Mouse (Mus musculus): ENCODE data around the gene Slc9a9. TPM values are rescaled to one million over a fixed set of nuclear protein-coding genes. Genes with fewer than 3 reads are reported as not detected.

Gene Slc9a9
- polyA plus RNA-seq, 1 experiment from 2014 or later, result 3.2 TPM

DNA sequence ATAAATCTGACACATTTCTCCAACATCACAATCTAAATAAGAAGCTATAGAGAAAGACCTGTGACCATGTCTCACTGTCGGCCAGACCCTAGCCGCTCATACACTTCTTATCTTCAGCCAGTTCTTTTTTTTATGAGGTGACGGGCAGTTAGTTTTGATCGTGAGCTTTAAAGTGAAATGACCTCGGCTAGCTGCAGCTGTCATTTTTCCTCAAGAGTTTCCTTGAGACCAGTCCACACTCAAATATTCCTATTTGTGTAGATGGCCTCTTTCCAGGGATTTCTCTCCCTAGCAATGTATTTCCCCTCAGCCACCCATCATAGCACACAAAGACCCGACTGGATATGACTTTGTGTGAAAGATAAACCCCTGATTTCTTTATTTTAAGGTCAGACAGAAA lies 521.7 kb downstream of the Slc9a9 start:
- Histone ChIP-seq H3K9me3 (no peaks in the 10 kb centered on the region), H3K36me3 (no peaks in the 10 kb centered on the region), H3K27ac (no peak overlapping the region), H3K4me1 (replicated peaks) (0 out of 2 replicates have a peak, but pooled peaks cover 4% of the 10 kb centered on the region), H3K27me3 (ENCODE audit: insufficient read depth, poor library complexity, severe bottlenecking) (no peaks in the 10 kb centered on the region), H3K4me3 (no peak overlapping the region)
- no peak for DNase-seq (ENCODE audit: low spot score)
- 90% methylated on average over 6 of the region's 6 CpGs for WGBS

DNA sequence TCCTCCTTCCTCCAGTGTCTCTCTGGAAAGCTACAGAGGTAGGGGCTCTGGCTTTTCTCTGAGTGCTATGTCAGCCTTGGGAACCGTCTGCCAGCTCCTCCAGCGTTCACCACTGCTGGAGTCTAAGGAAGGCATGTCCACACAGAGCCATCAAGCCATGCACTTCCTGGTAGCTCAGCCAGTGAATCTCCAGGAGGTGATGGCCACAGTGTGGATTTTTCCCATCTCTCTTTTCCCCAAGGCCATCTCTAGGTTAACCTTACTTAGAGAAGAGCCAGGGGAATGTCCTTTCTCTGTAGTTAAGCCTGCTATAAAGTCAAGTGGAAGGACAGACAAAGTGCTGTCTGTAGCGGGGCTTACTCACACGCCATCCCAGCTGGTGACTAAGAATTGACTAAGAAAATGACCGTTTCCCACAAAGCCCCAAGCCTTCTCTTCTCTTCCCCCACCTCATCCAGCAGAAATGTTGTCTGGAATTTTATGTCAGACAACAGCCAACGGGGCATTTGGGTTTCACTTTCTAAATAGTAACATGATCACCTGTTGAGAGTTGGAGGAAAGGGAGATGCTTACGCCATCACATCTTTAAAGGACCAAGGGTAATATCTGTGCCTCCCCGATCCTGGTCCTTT lies 523.3 kb downstream of the Slc9a9 start:
- no peaks in the 10 kb centered on the region for H3K36me3 ChIP-seq
- DNase-seq (ENCODE audit: low spot score), result no peak
- no peak overlapping the region for H3K27ac ChIP-seq
- H3K4me1 ChIP-seq (replicated peaks), result 0 out of 2 replicates have a peak, but pooled peaks cover 9% of the 10 kb centered on the region
- H3K4me3 ChIP-seq, result no peak overlapping the region
- H3K27me3 ChIP-seq (ENCODE audit: insufficient read depth, poor library complexity, severe bottlenecking), result no peaks in the 10 kb centered on the region
- H3K9me3 ChIP-seq, result no peaks in the 10 kb centered on the region
- WGBS, result 83% methylated on average over 8 of the region's 8 CpGs

DNA sequence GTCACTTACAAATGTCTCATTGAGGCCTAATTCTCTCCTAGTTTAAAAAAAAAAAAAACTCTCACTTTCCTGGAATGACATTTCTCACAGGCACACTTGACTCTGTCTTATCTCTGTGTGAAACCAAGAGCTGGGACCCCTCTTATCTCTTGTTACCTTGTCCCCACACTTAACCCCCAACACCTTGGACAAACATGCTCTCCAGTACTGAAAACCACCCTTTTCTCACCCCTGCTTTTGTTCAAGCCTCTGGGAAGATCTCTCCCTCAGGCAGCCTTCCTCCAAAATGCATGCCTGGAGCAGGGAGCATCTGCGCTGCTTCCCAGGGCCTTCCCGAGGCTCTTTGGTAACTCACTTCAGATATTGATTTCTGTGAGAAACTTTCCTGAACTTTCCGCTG lies 524.0 kb downstream of the Slc9a9 start:
- H3K4me3 ChIP-seq, result no peak overlapping the region
- 76% methylated on average over 3 of the region's 3 CpGs for WGBS

DNA sequence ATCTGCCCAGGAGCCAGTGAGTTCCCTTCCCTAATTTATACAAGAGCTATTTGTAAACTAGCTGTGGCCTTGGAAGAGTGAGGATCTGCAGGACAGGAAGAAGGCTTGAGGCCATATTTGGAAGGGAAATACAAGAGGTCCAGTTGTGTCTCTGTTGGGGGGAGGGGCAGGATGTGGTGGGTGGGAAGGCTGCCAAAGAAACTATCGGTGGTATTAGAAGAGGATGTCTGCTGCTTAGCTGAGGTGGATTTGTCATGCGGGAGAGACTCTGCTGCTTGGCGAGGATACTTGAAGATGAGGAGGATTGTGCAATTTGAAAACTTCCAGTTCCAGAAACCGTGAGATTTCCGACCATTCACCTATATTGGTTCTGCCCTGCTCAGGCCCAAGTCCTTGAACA lies 524.4 kb downstream of the Slc9a9 start:
- Histone ChIP-seq H3K9me3 (no peaks in the 10 kb centered on the region), H3K36me3 (no peaks in the 10 kb centered on the region), H3K4me1 (replicated peaks) (0 out of 2 replicates have a peak, but pooled peaks cover 9% of the 10 kb centered on the region), H3K4me3 (no peak overlapping the region), H3K27me3 (ENCODE audit: insufficient read depth, poor library complexity, severe bottlenecking) (no peaks in the 10 kb centered on the region), H3K27ac (no peak overlapping the region)
- no peak for DNase-seq (ENCODE audit: low spot score)
- WGBS, result 74% methylated on average over 5 of the region's 5 CpGs

More for the DNA sequence above, 524.0 kb downstream of the Slc9a9 start:
- Histone ChIP-seq H3K27me3 (ENCODE audit: insufficient read depth, poor library complexity, severe bottlenecking) (no peaks in the 10 kb centered on the region), H3K27ac (no peak overlapping the region), H3K9me3 (no peaks in the 10 kb centered on the region), H3K36me3 (no peaks in the 10 kb centered on the region), H3K4me1 (replicated peaks) (0 out of 2 replicates have a peak, but pooled peaks cover 9% of the 10 kb centered on the region)
- no peak for DNase-seq (ENCODE audit: low spot score)

DNA sequence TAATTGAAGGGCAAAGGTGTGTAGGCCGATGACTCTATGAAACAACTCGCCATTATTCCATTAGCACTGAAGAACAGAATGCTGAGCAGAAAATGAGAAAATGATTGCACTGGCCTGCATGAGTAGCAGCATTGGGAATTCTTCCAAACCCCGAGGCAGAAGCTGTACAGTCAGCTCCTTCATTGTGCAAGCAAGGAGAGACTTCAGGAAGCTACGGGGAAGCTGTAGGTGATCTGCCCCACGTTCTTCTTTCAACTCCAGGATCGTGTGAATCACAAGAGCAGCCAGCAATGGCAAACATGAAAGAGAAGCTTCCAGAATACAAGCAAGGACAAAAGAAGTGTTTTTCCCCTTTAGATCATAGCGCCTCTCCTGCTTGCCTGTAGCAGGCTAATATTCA lies 538.0 kb downstream of the Slc9a9 start:
- H3K4me3 ChIP-seq, result no peak overlapping the region
- no peak overlapping the region for H3K27ac ChIP-seq
- no peaks in the 10 kb centered on the region for H3K36me3 ChIP-seq
- WGBS, result 86% methylated on average over 7 of the region's 7 CpGs
- H3K27me3 ChIP-seq (ENCODE audit: insufficient read depth, poor library complexity, severe bottlenecking), result no peaks in the 10 kb centered on the region
- no peaks in the 10 kb centered on the region for H3K9me3 ChIP-seq
- DNase-seq (ENCODE audit: low spot score), result no peak
- H3K4me1 ChIP-seq (replicated peaks), result peaks cover 6% of the 10 kb centered on the region; the same call in 1 of the 2 replicates

DNA sequence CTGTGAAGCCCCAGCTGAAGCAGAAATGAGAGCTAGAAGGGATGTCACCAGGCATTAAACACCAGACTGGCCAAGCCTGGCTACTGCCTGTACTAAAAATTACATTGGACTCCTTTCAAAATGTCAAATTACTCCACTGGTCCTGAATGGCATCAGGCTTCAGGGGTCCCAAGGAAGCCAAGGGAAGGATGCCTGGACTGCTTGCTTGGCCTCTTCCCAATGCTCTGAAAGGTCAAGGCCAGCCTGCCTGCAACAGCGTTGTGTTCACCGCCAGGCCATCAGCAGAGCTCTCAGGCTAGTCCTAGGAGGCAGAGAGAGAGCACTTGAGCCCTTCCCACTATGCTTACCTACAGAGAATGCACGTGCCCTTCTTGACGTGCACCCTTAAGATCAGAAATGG lies 539.0 kb downstream of the Slc9a9 start:
- H3K9me3 ChIP-seq, result no peaks in the 10 kb centered on the region
- WGBS, result 83% methylated on average over 4 of the region's 4 CpGs
- no peak for DNase-seq (ENCODE audit: low spot score)

DNA sequence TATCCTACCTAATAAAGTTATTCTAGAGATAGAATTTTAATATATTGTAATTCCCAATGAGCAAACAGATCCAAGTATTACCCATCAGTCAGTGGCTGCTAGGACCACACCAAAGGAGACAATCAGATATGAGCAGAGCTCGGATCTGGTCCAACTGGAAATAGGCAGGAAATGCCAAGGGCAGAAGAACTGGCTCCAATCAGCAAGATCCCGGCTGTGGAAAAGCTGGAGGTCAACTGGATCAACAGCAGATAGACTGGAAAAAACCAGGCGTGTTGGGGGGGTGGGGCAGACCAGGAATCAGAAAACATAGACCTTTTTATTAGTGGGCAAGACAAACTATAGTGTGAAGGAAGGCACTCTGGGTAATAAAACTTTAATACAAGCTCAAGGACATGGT lies 550.3 kb downstream of the Slc9a9 start:
- no peaks in the 10 kb centered on the region for H3K36me3 ChIP-seq
- 69% methylated on average over 3 of the region's 3 CpGs for WGBS
- H3K4me1 ChIP-seq (replicated peaks), result peaks cover 5% of the 10 kb centered on the region; the same call in 1 of the 2 replicates
- H3K4me3 ChIP-seq, result no peak overlapping the region
- DNase-seq (ENCODE audit: low spot score), result no peak
- H3K27me3 ChIP-seq (ENCODE audit: insufficient read depth, poor library complexity, severe bottlenecking), result no peaks in the 10 kb centered on the region
- H3K9me3 ChIP-seq, result no peaks in the 10 kb centered on the region
- H3K27ac ChIP-seq, result no peak overlapping the region

More for the DNA sequence above, 539.0 kb downstream of the Slc9a9 start:
- no peak overlapping the region for H3K4me3 ChIP-seq
- H3K27me3 ChIP-seq (ENCODE audit: insufficient read depth, poor library complexity, severe bottlenecking), result no peaks in the 10 kb centered on the region
- no peaks in the 10 kb centered on the region for H3K36me3 ChIP-seq
- no peak overlapping the region for H3K27ac ChIP-seq
- peaks cover 5% of the 10 kb centered on the region; the same call in 1 of the 2 replicates for H3K4me1 ChIP-seq (replicated peaks)

DNA sequence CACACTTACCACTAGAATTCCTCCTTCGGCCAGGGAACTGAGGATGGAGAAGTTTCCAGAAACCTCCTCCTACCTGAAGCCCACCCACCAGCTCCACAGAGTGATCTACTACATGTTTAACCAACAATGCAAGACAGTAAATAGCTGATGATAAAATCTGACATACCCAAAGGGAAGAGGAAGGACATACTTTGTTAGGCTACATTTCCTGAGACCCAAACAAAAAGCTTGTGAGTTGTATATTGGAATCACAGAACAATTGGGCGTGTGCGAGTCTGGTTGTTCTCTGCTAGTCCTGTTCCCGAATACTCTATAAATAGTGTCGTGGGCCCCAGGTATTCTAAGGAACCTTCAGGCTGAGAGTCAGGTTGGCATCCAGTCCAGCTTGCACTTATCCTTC lies 551.6 kb downstream of the Slc9a9 start:
- peaks cover 5% of the 10 kb centered on the region; the same call in 1 of the 2 replicates for H3K4me1 ChIP-seq (replicated peaks)
- DNase-seq (ENCODE audit: low spot score), result no peak
- H3K27ac ChIP-seq, result no peak overlapping the region
- WGBS, result 93% methylated on average over 5 of the region's 5 CpGs
- H3K36me3 ChIP-seq, result no peaks in the 10 kb centered on the region
- no peaks in the 10 kb centered on the region for H3K9me3 ChIP-seq
- no peaks in the 10 kb centered on the region for H3K27me3 ChIP-seq (ENCODE audit: insufficient read depth, poor library complexity, severe bottlenecking)
- no peak overlapping the region for H3K4me3 ChIP-seq

DNA sequence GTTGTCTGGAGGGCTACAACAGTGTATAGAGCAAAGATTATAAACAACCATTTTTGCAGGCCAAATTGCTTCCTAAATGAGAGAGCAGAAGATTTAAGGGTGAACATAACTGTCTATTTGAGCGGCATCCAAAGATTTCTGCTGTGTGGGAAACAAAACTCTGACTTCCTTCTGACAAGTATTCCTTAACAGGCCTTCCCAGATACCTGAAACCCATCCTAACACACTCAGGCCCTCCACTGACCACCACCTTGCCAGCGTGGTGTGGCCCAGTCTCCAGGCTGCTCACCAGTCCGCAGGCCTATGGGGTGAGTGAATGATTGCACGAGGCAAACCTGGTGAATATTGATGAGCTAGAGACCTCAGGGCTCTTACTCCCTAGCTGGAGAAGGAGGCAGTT lies 557.3 kb downstream of the Slc9a9 start:
- H3K4me3 ChIP-seq, result no peak overlapping the region
- 79% methylated on average over 4 of the region's 4 CpGs for WGBS

DNA sequence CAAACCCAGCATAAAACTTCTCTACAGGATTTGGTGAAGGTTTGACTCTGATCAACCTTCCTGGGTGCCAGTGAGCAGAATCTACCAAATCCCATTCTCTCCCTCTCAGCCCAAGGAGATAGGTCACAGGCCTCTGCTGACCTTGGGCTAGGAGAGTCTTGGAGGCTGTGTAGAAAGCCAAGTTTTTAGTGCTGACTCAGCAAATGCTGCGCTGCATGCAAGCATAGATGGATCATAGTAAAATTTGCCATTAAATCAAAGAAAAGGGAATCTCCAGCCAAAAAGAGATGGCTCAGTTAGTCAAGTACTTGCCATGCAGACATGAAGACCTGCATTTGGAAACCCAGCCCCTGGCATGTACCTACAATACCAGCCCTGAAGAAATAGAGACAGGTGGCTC lies 558.4 kb downstream of the Slc9a9 start:
- DNase-seq (ENCODE audit: low spot score), result no peak
- no peak overlapping the region for H3K27ac ChIP-seq
- H3K9me3 ChIP-seq, result no peaks in the 10 kb centered on the region
- H3K4me1 ChIP-seq (replicated peaks), result peaks cover 5% of the 10 kb centered on the region; the same call in 1 of the 2 replicates
- 97% methylated on average over 1 of the region's 1 CpGs for WGBS
- H3K4me3 ChIP-seq, result no peak overlapping the region
- H3K36me3 ChIP-seq, result no peaks in the 10 kb centered on the region
- H3K27me3 ChIP-seq (ENCODE audit: insufficient read depth, poor library complexity, severe bottlenecking), result no peaks in the 10 kb centered on the region

More for the DNA sequence above, 557.3 kb downstream of the Slc9a9 start:
- Histone ChIP-seq H3K9me3 (no peaks in the 10 kb centered on the region), H3K27ac (no peak overlapping the region), H3K36me3 (no peaks in the 10 kb centered on the region), H3K27me3 (ENCODE audit: insufficient read depth, poor library complexity, severe bottlenecking) (no peaks in the 10 kb centered on the region), H3K4me1 (replicated peaks) (peaks cover 5% of the 10 kb centered on the region; the same call in 1 of the 2 replicates)
- no peak for DNase-seq (ENCODE audit: low spot score)

DNA sequence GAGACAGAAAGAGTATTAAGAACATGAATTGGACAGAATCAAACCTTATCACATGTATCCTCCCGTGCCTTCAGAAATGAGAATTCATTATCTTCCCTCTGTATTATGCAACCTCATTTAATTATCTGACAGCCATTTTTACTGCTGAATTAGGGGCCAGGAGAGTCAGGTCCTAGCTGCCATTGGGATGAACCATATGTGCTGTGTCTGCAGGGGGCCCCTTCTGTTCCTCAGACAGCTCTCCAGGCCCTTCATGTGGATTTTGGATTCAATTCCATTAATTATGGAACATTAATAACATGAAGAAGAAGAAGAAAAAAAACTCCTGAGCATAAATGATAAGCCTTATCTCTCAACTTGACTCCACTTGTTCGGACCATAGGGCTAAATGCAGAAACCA lies 559.4 kb downstream of the Slc9a9 start:
- no peak overlapping the region for H3K27ac ChIP-seq
- no peaks in the 10 kb centered on the region for H3K9me3 ChIP-seq
- no peak for DNase-seq (ENCODE audit: low spot score)
- H3K4me1 ChIP-seq (replicated peaks), result peaks cover 3% of the 10 kb centered on the region; the same call in 1 of the 2 replicates
- no peaks in the 10 kb centered on the region for H3K27me3 ChIP-seq (ENCODE audit: insufficient read depth, poor library complexity, severe bottlenecking)
- 94% methylated on average over 2 of the region's 2 CpGs for WGBS
- no peak overlapping the region for H3K4me3 ChIP-seq
- H3K36me3 ChIP-seq, result no peaks in the 10 kb centered on the region

DNA sequence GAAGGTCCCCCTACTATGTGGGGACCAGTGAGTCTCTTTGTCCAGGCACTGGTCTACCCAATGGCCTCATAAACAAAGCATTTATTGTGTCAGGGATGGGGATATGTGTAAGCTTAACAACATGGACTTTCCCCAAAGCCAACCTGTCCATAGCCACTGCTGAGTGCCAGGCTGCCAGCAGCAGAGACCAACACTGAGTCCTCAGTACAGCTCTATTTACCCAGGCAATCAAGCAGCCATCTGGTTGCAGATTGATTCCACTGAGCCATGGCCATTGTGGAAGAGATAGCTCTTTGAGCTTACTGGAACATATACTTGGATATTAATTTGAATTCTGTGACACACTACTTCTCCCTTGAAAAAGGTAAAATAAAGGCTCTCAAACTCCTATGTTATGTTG lies 570.2 kb downstream of the Slc9a9 start:
- H3K27ac ChIP-seq, result no peak overlapping the region

DNA sequence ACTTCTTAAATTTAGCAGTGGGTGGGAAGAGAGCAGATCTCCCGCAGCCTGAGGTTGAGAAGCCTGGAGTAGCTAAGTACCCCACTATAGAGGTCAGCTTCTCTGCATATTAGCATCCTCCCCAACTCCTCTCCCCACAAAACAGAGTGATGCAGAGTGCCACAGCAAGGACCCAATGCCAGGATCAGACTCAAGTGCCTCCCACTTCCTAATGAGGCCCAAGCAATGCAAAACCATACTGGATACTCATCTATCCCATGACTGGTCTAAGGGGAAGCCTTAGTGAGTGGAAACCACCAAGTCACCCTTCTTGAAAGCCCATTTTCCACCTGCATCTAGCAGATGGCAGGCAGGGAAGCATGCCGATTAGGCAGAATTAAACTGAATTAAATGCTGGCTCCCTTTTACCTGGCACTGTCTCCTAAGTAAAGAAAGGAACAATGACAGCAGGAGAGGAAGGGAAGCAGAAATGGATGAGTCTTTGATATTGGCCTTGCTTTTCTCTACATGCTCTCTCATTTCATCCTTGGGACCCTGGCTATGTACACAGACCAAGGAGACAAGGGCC lies 573.0 kb downstream of the Slc9a9 start:
- Histone ChIP-seq H3K9me3 (no peaks in the 10 kb centered on the region), H3K36me3 (no peaks in the 10 kb centered on the region), H3K4me3 (no peak overlapping the region), H3K4me1 (replicated peaks) (no peaks in the 10 kb centered on the region), H3K27me3 (ENCODE audit: insufficient read depth, poor library complexity, severe bottlenecking) (no peaks in the 10 kb centered on the region), H3K27ac (no peak overlapping the region)
- WGBS, result 86% methylated on average over 2 of the region's 2 CpGs
- DNase-seq (ENCODE audit: low spot score), result no peak

More for the DNA sequence above, 570.2 kb downstream of the Slc9a9 start:
- DNase-seq (ENCODE audit: low spot score), result no peak
- no peaks in the 10 kb centered on the region for H3K36me3 ChIP-seq
- no peaks in the 10 kb centered on the region for H3K27me3 ChIP-seq (ENCODE audit: insufficient read depth, poor library complexity, severe bottlenecking)
- H3K4me1 ChIP-seq (replicated peaks), result no peaks in the 10 kb centered on the region
- peaks cover 7% of the 10 kb centered on the region; the same call in 1 of the 2 replicates for H3K9me3 ChIP-seq
- H3K4me3 ChIP-seq, result no peak overlapping the region

All from hindbrain, embryonic 10.5 days (tissue).